Mouse (Mus musculus) spleen, postnatal 4 days (tissue): ENCODE results near the gene Dennd2a.
A peak's percentile ranks its signal among the peaks of the same experiment; 100 is the strongest.

ENCODE experiments used
- DNase-seq, 2 experiments: peaks; one replicate each; pipeline ENCODE4 v3.0.0; 2022; ENCODE audit warnings: low spot score in 2 of 2

Gene Dennd2a

GRCm38 (mm10) chr6:39556900-39557659 is 587 bp downstream of the Dennd2a start:
- DNase-seq, result peak in 1 of 2 experiments; percentile 70

- no peak for DNase-seq
Measured at GRCm38 (mm10) chr6:39555648-39555945, 2.1 kb downstream of the Dennd2a start.

- no peak for DNase-seq
Measured at GRCm38 (mm10) chr6:39554888-39555647, 2.6 kb downstream of the Dennd2a start.

GRCm38 (mm10) chr6:39551981-39552636 is 5.6 kb downstream of the Dennd2a start:
- no peak for DNase-seq

- no peak for DNase-seq
Measured at GRCm38 (mm10) chr6:39548030-39548429, 9.6 kb downstream of the Dennd2a start.

GRCm38 (mm10) chr6:39545474-39545873 is 12.2 kb downstream of the Dennd2a start:
- DNase-seq, result no peak

- DNase-seq, result no peak
Measured at GRCm38 (mm10) chr6:39543769-39544420, 13.8 kb downstream of the Dennd2a start.

- DNase-seq, result no peak
Measured at GRCm38 (mm10) chr6:39542631-39543597, 14.8 kb downstream of the Dennd2a start.

- DNase-seq, result no peak
Measured at GRCm38 (mm10) chr6:39540563-39540962, 17.1 kb downstream of the Dennd2a start.

GRCm38 (mm10) chr6:39539679-39540155 is 17.9 kb downstream of the Dennd2a start:
- DNase-seq, result no peak

- DNase-seq, result no peak
Measured at GRCm38 (mm10) chr6:39538227-39538626, 19.4 kb downstream of the Dennd2a start.

GRCm38 (mm10) chr6:39537276-39537675 is 20.4 kb downstream of the Dennd2a start:
- DNase-seq, result no peak

DNA sequence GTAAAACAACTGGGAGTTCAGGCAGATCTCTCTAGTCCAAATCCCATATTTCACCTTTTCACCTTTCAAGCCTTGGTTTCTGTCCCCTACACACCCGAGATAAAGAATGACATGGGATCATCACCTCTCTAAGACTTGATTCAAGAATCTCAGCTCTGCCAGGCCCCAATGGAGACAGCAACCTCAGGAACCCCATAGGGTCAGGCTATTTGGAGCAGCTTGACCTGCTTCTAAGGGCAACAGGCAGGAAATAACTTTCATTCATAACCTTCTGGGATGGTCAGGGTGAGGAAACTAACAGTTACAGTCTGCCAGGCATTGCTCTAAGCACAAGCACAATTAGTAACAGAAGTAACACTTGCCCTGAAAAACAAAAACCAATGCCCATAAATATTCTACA is 21.0 kb downstream of the Dennd2a start:
- DNase-seq, result no peak

DNA sequence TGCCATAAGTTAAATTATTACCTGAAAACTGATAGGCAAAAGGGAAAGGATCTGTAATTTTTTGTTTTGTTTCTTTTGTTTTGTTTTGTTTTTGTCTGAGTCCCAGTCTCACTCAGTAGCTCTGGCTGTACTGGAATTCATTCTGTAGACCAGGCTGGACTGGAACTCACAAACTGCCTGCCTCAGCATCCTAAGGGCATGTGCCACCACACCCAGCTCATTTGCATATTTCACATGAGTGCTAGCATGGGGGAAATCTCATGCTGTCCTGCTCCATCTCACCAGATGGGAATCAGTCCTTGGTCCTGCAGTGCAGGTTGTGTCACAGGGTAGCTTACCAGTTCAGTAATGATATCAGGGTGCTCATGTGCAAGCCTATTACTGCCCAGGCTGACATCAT is 22.7 kb downstream of the Dennd2a start:
- no peak for DNase-seq

- DNase-seq, result no peak
Measured at GRCm38 (mm10) chr6:39528671-39529535, 28.8 kb downstream of the Dennd2a start.

GRCm38 (mm10) chr6:39527811-39528210 is 29.9 kb downstream of the Dennd2a start:
- DNase-seq, result no peak

DNA sequence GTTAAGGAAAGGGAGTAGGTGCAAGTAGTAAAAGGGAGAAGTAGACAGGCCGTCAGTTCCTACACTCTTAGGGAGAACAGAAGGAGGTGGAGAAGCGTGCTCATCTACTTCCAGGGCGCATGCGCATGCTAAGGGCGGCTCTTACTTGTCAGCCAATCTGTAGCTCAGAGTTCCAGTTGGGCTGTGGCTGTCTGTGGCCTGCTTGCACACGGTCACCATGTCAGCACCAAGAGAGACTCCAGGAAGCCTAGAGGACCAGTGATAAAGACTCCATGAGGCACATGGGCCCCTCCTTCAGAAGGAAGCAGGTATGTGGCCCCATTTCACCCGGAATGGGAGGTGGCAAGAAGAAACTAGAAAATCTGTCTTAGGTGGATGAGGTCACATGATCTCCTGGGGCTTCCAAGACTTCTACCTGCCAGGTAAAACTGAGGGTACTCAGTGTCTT is 30.3 kb downstream of the Dennd2a start:
- DNase-seq, result no peak

DNA sequence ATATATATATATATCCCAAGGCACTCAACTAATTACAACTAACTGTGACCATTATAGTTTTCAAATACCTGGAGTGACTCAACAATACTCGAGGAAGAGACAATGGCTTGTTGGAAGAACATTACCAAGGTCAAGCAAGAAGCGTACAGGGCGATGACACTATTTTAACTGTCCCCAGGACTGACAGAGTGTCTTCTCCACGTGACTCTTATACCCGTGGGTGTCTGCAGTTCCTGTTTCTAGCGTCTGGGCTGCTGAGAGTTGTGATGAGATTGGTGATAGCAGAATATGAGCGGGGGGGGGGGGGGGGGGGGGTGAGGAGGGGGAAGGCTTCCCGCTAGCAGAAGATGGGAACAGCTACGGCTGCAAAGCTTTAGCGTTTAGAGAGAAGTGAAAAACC is 30.9 kb downstream of the Dennd2a start:
- DNase-seq, result no peak

- DNase-seq, result no peak
Measured at GRCm38 (mm10) chr6:39523161-39523560, 34.5 kb downstream of the Dennd2a start.

DNA sequence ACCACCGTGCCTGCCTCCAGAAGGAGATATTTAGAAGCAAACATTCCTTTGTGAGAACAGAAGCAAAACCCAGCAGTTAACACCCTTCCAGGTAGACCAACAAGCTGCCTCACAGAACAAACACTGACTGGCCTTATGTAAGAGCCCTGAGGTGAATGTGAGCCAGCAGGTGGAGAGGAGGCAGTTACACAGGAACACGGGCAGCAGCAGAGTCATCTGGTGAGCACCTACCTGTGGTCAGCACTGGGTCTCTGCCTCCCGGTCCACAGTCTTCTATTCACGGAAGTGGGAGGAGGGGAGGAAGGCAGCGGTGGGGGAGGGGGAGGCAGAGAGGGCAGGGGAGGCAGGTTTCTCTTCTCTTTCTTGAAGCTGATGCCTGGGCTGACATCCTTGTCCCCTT is 35.2 kb downstream of the Dennd2a start:
- no peak for DNase-seq
